Mouse (Mus musculus): ENCODE data around the gene Fam24b.

GRCm38 (mm10) chr7:131329416-131329815 lies at the start of gene Fam24b:
- TF ChIP-seq POLR2A (IDR thresholded peaks at IDR 0.05; ENCODE audit: borderline replicate concordance, extremely low read depth, insufficient read depth, insufficient read length, poor library complexity, severe bottlenecking): no peak
- TF ChIP-seq CTCF (IDR thresholded peaks at IDR 0.05; ENCODE audit: borderline replicate concordance, extremely low read depth, insufficient read depth, insufficient read length): no peak
